Mouse (Mus musculus): ENCODE measurements around the gene Tectb.

GRCm38 (mm10) chr19:55192254-55192945 lies 11.9 kb downstream of the Tectb start:
- TF ChIP-seq CTCF (IDR thresholded peaks at IDR 0.05; ENCODE audit: extremely low read depth, insufficient read length, insufficient replicate concordance, low read depth, low read length) (no peak), POLR2A (IDR thresholded peaks at IDR 0.05; ENCODE audit: low read depth, low read length) (no peak)

Data from small intestine, adult 2 months (tissue).